Mouse (Mus musculus): ENCODE measurements around the gene Polg. TPM values are rescaled to one million over a fixed set of nuclear protein-coding genes. Genes with fewer than 3 reads are reported as not detected.

Gene Polg
- total RNA-seq, 2 experiments from 2014 or later: 26.5 to 61.2 TPM

- no peak for ATAC-seq (ENCODE audit: poor library complexity, severe bottlenecking)
Measured at GRCm38 (mm10) chr7:79467951-79468350, 1.8 kb upstream of the Polg start.

DNA sequence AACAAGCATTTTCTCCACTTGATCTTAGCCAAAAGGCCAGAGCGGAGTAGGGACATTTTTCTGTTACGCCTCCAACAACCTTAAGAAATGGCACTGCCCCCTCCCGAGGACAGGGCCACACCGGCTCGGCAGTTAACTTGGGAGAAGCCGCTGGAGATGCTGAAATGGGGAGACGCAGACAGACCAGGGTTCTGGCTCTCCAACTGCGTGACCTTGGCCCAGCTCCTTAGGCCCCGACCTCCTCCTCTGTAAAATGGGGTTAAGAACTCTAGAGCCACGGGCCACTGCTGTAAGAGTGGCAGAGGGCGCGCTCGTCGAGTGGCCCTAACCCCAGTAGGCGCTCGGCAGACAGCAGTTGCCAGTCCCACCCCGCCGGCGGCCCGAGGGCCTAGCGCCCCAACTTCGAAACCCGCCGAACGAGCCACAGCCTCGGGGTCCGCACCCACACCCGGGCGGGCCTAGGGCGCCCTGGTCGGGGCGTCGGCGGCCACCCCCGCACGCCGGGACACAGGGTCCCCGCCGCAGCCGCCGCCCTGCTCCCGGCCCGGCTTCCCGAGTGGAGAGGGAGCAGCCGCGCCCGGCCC is 609 bp downstream of the Polg start:
- ATAC-seq (ENCODE audit: poor library complexity, severe bottlenecking): peak; percentile 10

DNA sequence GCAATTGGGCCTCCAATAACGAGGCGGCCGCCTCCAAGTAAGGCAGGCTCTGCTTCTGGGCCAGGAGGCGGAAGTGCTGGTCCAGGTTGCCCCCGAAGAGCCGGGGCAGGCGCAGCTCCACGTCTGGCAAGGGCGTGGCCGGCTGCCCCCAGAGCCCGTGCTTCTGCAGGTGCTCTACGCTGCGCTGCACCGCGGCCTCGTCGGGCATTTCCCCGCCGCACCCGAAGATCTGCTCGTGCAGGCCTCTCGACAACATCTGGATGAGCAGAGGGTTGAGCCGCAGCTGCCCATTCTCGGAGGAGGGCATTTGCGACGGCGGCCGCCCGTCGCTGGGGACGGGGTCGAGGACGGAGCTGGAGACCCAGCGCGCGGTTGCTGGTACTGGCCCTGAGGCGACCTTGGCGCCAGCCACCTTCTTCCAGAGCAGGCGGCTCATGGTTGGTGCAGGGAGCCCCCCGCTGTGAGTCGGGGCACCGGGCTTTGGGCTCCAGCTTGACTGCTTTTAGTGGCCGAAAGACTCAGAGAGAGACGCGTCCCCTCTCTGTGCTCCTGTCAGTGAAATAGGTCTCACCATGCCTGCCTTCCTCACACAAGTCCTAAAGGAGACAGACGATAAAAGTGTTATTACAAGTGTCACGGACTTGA is 1.3 kb downstream of the Polg start:
- no peak for ATAC-seq (ENCODE audit: poor library complexity, severe bottlenecking)

GRCm38 (mm10) chr7:79463376-79464077 is 2.6 kb downstream of the Polg start:
- ATAC-seq (ENCODE audit: poor library complexity, severe bottlenecking): no peak

GRCm38 (mm10) chr7:79461721-79462120 is 4.4 kb downstream of the Polg start:
- ATAC-seq (ENCODE audit: poor library complexity, severe bottlenecking): no peak

DNA sequence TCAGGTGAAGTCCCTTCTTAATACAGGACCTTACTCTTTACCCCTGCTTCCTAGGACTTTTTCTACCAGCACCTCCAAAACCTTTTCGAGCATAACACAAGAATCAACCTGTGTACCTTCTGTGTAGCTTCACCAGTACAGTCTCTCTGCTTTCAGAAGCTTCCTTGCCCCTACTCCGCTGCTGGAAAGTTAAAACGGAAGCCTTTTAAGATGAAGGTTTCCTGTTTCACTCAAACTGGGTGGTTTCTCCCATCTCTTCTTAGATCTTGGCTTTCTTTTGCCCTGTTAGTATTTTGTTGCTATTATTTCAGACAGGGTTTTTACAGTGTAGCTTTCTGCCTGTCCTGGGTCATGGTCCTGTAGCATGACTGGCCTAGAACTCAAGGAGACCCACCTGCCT is 18.7 kb downstream of the Polg start:
- ATAC-seq (ENCODE audit: poor library complexity, severe bottlenecking): no peak

GRCm38 (mm10) chr7:79447048-79447447 is 19.1 kb downstream of the Polg start:
- ATAC-seq (ENCODE audit: poor library complexity, severe bottlenecking): no peak

DNA sequence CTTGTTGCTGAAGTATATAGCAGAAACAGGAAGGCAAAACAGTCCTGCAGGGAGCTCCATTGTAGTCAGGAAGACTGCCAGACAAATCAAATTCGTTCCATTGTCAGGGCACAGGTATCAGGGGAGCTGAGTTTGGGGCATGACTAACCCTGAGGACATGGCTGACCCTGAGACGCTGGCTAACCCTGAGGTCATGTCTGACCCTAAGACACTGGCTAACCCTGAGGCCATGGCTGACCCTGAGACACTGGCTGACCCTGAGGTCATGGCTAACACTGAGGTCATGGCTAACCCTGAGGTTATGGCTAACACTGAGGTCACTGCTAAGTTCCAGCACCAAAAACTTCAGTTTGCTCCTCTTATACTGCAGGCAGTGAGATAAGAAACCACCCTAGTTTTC is 26.1 kb downstream of the Polg start:
- no peak for ATAC-seq (ENCODE audit: poor library complexity, severe bottlenecking)

- no peak for ATAC-seq (ENCODE audit: poor library complexity, severe bottlenecking)
Measured at GRCm38 (mm10) chr7:79428243-79428642, 37.9 kb downstream of the Polg start.

DNA sequence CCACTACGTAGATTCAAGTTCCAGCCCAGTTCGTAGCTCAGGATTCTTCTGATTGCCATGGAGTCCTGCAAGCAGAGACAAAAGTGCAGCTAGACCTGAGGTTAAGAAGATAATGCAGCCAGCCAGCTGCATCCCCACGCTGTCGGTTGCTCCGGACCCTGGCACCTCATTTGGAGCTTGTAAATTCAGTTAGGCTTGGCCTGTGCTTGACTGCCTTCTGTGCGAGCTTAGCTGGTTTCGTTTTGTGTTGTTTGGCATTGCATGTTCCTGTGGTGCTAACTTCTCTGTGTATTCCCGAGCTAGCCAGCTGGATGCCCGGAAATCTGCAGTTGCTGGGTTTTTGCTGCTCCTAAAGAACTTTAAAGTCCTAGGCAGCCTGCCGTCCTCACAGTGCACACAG is 40.4 kb downstream of the Polg start:
- no peak for ATAC-seq (ENCODE audit: poor library complexity, severe bottlenecking)

DNA sequence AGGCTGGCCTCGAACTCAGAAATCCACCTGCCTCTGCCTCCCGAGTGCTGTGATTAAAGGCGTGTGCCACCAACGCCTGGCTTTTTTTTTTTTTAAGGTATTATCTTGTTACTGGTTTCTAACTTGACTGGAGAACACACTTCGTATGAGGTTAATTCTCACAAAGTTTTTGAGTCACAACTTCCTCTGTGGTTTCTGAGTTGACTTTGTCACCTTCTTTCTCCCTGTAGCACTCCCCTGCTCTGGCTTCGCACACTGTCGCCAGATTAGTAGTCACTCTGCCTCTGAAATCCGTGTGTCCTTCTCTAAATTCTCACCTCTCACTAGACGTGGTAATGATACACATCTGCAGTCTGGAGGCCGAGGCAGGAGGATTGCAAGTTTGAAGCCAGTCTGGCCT is 43.3 kb downstream of the Polg start:
- no peak for ATAC-seq (ENCODE audit: poor library complexity, severe bottlenecking)

DNA sequence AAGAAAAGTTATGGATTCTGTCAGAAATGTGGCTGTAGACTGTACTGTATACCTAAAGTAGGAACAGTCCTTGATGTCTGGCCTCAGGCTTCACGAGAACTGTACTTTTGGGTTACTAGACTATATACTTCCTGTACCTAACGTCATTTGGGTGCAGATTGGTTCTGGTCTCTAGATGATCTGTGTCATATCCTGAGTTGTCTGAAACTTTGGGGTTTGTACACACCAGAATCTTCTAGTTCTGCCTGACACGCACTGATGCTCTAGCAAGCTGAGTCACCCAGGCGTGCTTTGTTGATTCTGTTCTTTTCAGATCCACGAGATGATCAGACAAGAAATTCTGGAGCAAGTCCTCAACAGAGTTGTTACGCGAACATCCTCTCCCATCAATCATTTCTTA is 46.2 kb downstream of the Polg start:
- no peak for ATAC-seq (ENCODE audit: poor library complexity, severe bottlenecking)

DNA sequence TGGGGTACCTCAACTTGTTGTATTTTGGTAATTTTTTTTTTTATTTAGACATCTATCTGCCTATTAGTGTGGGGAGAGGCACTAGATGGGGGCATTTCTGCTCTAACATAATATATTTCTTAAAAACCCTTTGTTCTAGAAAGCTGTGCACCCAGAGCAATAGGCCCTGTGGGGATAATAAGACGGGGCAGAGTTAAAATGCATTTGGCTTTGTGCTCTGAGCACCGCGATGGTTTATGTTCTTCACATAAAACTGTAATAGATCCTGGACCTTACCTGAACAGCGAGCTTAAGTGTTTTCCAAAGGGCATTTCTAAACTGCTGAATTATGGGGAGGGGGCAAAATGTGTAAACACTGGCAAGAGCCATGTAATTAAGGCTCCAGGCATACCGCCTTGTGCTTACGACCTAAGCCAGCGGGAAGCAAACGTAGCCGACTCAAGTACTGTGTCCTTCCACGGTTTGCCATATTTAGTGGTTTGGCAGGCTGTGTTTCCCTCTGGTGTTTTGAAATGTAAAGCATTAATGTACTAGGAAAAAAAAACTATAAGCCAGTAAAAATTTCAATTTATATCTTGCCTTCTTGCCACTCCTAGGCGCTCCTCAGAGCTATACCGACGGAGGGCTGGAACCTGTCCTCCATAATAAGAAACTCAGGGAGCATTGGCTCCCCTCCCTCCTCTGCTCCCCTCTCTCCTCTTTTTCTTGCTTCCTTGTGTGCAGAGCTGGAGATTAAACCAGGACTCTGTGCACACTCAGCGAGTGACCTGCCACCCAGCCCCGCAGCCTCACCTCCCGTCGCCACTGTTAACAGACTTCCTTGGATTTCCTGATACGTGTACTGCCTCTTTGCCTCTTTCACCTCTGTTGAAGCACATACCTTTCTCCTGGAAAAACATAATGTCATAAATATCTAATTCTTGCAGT is 51.5 kb downstream of the Polg start:
- ATAC-seq (ENCODE audit: poor library complexity, severe bottlenecking): no peak

DNA sequence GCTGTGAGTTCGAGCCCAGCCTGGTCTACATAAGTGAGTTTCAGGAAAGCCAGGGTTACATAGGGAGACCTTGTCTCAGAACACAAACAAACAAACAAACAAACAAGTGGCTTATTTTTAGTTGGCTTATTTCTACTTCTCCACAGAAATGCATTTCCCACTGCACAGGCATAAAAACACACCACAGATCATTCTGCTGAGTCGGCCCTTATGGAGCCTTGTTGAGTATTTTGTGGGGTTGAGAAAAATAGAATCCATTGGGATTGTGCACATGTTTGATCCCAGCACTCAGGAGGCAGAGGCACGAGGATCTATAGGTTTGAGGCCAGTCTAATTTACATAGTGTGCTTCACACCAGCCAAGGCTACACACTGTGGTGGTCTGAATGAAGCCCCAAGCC is 65.9 kb downstream of the Polg start:
- no peak for ATAC-seq (ENCODE audit: poor library complexity, severe bottlenecking)

DNA sequence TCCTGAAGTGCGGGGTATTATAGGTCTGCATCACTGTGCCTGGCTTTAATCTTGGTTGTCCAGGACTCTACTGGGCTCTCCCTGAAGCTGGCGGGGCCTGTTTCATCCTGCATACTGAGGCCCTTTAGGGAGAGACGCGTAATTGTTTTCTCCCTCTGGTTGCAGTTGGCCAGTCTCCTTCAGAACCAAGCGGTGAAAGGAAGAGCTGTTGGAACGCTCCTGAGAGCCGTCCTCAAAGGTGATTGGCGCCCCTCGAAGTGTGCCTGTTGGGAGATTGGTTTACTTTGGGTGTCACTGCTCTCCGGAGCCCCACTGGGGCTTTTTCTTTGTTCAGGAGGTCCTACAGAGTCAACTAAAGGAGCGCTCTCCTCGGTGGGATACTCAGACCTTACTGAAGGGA is 67.2 kb downstream of the Polg start:
- ATAC-seq (ENCODE audit: poor library complexity, severe bottlenecking): no peak

DNA sequence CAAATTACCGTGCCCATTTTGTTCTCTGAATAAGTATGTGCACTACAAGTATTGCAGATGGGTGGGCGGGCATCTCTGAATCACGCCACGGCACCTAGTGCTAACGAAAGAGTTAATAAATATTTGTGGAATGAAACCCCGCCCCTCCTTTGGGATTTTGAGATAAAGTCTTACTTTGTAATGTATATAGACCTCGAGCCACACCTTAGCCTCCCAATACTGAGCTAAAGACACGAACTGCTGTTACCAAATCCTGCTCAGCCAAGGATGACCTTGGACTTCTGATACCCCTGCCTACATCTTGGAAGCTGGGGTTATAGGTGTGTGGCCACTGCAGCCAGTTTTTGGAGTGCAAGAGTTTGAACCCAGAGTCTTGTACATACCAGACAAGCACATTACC is 67.7 kb downstream of the Polg start:
- no peak for ATAC-seq (ENCODE audit: poor library complexity, severe bottlenecking)

DNA sequence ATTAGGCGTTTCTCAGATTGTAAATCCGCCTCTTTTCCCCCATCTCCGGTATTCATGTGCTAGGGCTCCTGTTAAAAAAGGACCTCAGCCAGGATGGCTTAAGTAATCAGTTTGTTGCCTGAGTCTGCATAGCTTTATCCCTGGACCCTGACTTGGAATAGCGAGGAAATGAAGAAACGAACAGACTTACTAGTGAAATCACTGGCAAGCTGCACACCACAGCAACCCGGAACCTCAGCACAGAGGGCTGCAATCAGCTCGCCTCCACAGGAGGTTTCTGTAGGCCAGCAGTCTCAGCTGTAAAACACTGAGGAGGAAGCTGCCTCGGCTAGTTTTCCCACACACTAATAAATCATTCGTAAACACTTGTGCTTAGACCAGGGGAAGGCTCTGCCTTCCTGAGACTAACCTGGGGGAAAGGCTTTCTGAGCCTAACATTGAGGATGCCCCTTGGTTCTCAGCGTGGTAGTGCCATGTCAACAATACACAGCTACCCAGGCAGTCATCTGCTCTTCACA is 68.7 kb downstream of the Polg start:
- ATAC-seq (ENCODE audit: poor library complexity, severe bottlenecking): no peak
